Mouse (Mus musculus): ENCODE results near the gene Nxf1.
A peak's percentile ranks its signal among the peaks of the same experiment; 100 is the strongest.
"Not testable (repeated sequence)": the region's sequence is repeated elsewhere in the genome, so short reads cannot be mapped to it uniquely, and the experiment has no call there.

Nxf1 gene

GRCm38 (mm10) chr19:8756635-8757387 is at the start of gene Nxf1:
Nxf1 (plus strand) TSS chr19:8757073.
- no peak for DNase-seq (ENCODE audit: extremely low read depth, low read depth, low spot score)

DNA sequence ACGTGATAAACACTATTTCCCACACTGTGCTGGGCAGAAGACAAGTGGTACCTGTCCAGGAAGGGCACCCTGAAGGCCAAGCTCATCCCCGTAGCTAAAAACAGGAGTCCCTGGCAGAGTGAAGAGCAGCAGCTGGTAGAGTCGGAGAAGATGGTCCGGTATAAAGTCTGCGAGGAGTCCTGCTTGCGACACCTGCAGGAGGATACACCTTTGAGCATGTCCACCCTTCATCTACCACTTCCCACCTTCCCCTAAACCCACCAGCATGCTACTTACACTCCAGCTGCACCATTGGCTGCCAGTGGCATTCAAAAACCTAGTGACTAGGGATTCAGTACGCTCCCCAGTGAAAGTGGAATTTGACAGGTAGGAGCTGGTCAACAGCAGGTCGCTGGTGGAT is 47.9 kb upstream of the Nxf1 start:
- DNase-seq (ENCODE audit: extremely low read depth, low read depth, low spot score), result no peak

- peak; percentile 98 for DNase-seq (ENCODE audit: extremely low read depth, low read depth, low spot score)
Observed at GRCm38 (mm10) chr19:8710057-8710456, 46.8 kb upstream of the Nxf1 start.

GRCm38 (mm10) chr19:8711506-8711905 is 45.4 kb upstream of the Nxf1 start:
- DNase-seq (ENCODE audit: extremely low read depth, low read depth, low spot score), result no peak

DNA sequence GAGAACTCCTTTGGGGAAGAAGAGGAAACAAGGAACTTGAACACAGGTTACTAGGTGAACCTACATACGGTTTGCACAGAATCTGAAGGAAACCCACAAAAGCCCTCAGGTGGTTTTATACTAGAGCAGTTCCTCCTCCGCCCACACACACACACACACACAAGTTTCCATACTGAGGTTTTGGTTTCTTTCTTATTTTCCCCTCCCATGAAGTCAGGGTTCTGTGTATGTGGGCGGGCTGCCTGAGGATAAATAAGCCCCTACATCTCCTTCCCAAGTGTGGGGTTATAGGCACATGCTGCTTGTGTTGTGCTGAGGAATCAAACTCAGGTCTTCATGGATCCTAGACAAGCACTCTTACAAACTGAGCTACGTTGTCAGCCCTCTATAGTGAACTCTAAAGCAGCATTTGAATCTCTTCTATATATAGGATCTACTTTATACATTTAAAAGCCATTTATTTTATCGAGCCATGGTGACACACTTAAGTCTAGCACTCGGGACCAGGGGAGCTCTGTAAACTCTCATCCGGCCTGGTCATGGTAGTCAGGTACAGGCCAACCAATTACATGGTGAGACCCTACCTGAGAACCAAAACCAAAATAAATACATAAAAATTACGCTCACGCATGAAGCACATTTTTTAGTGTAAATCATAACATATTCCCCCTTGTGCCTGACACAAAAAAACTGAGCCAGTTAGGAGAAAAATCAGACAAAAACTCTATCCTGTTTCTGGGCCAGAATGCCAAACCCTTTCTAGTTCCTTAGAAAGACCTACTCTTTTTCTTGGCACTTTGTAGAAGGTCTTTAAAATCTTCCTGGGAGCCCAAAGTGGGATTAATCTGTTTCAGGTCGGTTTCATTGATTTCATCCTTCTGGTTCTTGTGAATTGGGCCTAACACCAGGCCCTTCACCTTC is 44.7 kb upstream of the Nxf1 start:
- no peak for DNase-seq (ENCODE audit: extremely low read depth, low read depth, low spot score)

GRCm38 (mm10) chr19:8712870-8713305 is 44.0 kb upstream of the Nxf1 start:
- DNase-seq (ENCODE audit: extremely low read depth, low read depth, low spot score), result no peak

DNA sequence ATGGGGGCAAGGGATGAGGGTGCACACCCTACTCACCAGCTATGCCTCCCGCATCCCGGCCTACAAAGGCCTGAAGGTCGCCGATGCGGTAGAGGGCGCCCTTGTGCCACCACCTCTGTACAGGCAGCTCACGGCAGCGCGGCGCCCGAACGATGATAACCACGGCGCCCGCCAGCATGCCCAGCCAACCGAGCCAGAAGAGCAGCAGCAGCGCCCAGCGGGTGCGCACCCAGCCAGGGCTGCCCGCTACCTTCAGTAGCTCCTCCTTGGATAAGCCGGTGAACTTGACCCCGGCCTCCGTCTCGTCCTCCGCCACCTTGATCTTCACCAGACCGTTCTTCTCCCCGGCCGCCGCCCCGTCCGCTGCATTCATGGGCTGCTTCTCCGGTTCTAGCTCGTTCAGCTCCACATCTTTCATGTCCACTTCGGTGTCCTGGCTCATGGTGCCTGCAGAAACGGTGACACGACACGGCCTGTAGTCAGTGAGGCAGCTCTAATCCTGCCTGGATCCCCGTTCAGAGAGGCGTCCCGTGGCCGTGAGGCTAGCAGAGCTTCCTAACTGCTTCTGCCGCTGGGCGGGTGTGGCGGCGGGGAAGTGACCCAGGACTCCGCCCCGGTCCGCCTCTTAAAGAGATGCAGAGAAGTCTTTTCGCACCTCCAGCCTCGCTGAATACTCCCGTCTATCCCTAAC is 43.4 kb upstream of the Nxf1 start:
- no peak for DNase-seq (ENCODE audit: extremely low read depth, low read depth, low spot score)

DNA sequence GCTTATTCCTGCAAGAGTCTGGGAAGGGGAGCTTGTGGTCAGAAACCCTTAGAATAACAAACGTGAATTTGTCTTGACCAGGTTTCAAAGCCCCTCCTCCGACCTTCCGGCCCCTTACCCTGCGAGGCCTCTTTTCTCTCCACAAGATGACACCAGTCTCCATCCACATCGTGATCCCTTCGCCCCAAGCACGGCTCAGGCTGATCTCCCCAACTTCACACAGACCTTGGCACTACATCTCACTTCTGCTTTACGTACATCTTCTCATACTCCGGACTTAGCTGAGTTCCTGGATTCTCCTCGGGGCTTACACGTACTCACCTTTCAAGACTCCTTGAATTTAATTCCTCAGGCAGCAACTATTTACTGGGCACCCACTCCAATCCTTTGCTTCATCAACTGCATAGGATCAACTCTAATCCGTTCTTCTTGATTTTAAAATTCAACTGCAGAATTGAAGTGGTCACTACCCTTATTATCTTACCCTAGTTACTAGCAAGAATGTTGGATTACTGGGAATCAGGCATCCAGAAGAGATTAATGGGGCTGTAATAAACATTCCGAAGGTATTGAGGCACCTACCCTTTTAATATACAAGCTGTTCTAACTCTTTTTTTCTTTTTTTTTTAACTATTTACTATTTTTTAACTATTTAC is 42.7 kb upstream of the Nxf1 start:
- DNase-seq (ENCODE audit: extremely low read depth, low read depth, low spot score), result no peak

DNA sequence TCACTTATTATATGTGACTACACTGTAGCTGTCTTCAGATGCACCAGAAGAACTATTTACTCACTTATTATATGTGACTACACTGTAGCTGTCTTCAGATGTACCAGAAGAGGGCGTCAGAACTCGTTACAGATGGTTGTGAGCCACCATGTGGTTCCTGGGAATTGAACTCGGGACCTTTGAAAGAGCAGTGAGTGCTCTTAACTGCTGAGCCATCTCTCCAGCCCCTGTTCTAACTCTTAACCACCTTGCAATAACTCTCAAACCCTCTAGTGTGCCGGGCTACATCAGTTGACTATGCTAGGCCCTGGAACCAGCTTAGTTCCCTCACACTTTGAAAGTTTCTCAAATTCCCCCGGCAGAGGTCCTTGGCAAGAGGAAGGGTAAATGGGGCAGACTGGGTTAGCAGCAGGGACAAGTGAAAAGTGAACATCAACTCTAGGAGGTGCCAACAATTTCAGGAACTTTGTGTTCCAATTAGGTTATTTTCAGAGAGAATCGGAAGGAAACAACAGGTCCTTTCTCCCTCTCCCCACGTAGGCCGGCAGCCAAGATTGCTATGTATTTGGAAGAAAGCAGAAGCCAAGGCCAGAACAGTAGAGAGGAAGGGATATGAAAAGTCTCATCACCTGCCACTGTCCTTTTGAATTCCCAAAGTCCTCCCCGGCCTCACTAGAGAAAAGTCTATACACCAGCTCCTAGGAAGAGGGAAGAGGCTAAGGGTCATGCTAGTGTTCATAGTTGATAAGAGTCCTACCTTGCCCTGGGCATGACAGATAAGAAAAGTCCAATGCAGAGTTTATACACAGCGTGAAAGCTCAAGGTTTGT is 42.0 kb upstream of the Nxf1 start:
- no peak for DNase-seq (ENCODE audit: extremely low read depth, low read depth, low spot score)

DNA sequence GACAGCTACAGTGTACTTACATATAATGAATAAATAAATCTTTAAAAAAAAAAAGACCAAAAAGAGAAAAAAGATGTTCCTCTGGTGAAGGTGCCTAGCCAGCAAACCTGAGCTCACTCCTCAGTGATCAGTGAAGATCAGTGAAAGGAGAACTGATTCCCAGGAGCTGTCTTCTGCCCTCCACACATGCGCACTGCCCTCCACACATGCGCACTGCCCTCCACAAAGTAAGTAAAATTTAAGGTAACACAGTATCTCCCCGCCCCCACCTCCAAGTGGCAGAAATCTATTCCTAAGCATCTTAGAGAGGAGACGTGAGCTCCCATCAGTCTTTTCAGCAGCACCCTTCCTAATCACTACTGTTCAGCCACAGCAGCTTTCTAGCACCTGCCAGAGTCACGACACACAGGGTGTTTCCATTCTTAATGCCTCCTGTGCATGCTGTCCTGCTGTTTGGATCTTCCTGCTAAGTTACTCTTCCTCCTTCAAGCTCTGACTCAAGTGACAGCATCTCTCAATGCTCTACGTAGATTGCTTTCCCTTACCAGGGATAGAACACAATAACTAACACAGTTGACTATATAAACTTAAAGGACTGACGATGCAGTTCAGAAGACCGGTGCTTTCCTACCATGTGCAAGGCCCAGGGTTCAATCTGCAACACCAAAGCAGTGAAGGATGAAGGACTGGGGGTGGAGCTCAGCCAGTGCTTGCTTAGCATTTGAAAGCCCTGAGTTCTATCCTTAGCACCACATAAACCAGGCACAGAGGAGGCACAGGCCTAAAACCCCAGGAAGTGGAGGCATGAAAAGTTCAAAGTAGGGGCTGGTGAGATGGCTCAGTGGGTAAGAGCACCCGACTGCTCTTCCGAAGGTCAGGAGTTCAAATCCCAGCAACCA is 40.8 kb upstream of the Nxf1 start:
- DNase-seq (ENCODE audit: extremely low read depth, low read depth, low spot score), result no peak

DNA sequence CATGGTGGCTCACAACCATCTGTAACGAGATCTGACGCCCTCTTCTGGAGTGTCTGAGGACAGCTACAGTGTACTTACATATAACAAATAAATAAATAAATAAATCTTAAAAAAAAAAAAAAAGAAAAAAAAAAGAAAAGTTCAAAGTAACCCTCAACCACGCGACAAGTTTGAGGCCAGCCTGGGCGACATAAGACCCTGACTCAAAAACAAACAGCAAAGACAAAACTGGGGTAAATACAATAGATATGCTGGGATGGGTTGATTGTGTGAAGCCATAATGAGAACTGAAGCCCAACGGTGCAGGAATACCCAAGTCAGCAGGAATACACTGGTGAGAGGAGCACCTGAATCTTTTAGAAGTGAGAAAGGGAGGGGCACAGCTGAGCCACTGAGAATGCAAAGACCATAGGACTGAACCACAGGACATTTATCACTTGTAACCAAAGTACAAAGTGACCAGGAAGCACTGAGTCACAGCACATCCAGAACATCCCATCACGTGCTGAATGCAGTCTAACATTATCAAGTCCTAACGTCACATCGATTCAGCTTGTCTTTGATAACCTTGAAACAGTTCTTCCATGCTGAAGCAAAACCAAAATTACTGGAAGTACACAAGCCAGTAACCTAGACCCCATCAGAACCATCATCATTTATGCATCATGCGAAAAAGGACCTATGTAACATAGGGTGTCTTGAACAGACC is 40.0 kb upstream of the Nxf1 start:
- DNase-seq (ENCODE audit: extremely low read depth, low read depth, low spot score), result no peak

DNA sequence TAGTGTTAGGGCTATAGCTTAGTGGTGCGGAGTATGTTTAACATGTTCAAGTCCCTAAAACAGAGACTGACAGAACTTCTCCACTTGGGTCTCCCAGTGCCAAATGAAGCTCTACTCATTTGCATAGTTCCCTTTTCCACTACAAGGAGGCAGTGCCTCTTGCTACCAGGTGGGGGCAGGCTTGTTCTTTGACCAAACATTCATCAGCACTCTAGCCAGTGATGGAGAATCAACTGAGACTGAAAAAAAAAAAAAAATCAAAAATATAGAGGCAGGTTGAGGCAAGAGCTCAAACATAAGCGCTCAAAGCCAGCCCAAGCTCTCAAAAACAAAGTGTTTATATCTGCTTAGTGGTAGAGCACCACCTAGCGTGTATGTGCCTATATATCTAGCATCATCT is 38.5 kb upstream of the Nxf1 start:
- no peak for DNase-seq (ENCODE audit: extremely low read depth, low read depth, low spot score)

DNA sequence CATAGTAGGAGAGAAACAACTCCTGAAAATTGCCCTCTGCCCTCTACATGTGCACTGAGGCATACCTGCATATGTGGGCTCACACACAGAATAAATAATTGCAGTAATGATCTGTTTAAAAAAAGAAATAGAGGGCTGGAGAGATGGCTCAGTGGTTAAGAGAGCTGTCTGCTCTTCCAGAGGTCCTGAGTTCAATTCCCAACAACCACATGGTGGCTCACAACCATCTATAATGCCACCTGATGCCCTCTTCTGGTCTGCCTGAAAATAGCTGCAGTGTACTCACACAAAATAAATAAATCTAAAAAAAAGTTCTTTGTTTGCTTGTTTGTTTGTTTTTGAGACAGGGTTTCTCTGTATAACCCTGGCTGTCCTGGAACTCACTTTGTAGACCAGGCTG is 37.8 kb upstream of the Nxf1 start:
- DNase-seq (ENCODE audit: extremely low read depth, low read depth, low spot score), result not testable (repeated sequence)

- no peak for DNase-seq (ENCODE audit: extremely low read depth, low read depth, low spot score)
Observed at GRCm38 (mm10) chr19:8721378-8721777, 35.5 kb upstream of the Nxf1 start.

GRCm38 (mm10) chr19:8722021-8722420 is 34.9 kb upstream of the Nxf1 start:
- no peak for DNase-seq (ENCODE audit: extremely low read depth, low read depth, low spot score)

DNA sequence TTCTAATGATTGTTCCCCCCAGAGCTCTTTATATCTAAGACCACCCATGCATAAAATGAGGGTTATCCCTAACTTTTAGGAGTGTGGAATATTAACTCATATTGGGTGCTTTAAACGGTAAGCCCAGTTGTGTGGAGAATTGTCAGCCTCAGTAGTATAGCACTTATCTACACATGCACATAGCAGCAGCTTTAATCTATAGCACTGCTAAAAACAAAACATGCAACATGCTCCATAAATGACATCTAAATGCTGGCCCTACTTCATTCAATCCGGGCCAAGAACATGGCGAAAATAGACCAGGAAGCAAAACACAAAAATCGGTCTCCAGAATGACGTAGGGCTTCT is 34.3 kb upstream of the Nxf1 start:
- DNase-seq (ENCODE audit: extremely low read depth, low read depth, low spot score), result no peak

GRCm38 (mm10) chr19:8722907-8723573 is 33.8 kb upstream of the Nxf1 start, which contains the start of gene Slc3a2:
Slc3a2 (minus strand) TSS chr19:8723369.
- DNase-seq (ENCODE audit: extremely low read depth, low read depth, low spot score), result peak; percentile 93

Measured in fat pad, adult 2 months (tissue).